Mouse (Mus musculus): ENCODE results near the gene Ralgds. TPM values are rescaled to one million over a fixed set of nuclear protein-coding genes. Genes with fewer than 3 reads are reported as not detected.
A peak's percentile ranks its signal among the peaks of the same experiment; 100 is the strongest.

The Ralgds gene
- polyA plus RNA-seq, 1 experiment: not detected

- TF ChIP-seq CTCF (IDR thresholded peaks at IDR 0.05; ENCODE audit: insufficient read depth, low read depth, low read length) (no peak), POLR2A (IDR thresholded peaks at IDR 0.05; ENCODE audit: insufficient read depth, low read depth, low read length) (no peak)
- Histone ChIP-seq H3K27ac (ENCODE audit: insufficient read depth, low read depth, low read length) (peak overlapping the region; percentile 54; the same call in 1 of the 2 replicates), H3K4me3 (ENCODE audit: insufficient read depth, low read depth, low read length) (peak overlapping the region; percentile 17; the same call in 1 of the 2 replicates)
Measured at GRCm38 (mm10) chr2:28536166-28536565, 23.2 kb downstream of the Ralgds start.

GRCm38 (mm10) chr2:28536766-28537633, 24.1 kb downstream of the Ralgds start:
- Histone ChIP-seq H3K27ac (ENCODE audit: insufficient read depth, low read depth, low read length) (no peak overlapping the region), H3K4me1 (ENCODE audit: control insufficient read depth, insufficient read depth, low read length) (peaks cover 77% of the 10 kb centered on the region), H3K4me3 (ENCODE audit: insufficient read depth, low read depth, low read length) (no peak overlapping the region)
- TF ChIP-seq POLR2A (IDR thresholded peaks at IDR 0.05; ENCODE audit: insufficient read depth, low read depth, low read length): no peak
- no peak for TF ChIP-seq CTCF (IDR thresholded peaks at IDR 0.05; ENCODE audit: insufficient read depth, low read depth, low read length)
- WGBS: 71% methylated on average over 11 of the region's 11 CpGs

More at GRCm38 (mm10) chr2:28536166-28536565, 23.2 kb downstream of the Ralgds start:
- 61% methylated on average over 4 of the region's 4 CpGs for WGBS
- peaks cover 80% of the 10 kb centered on the region for H3K4me1 ChIP-seq (ENCODE audit: control insufficient read depth, insufficient read depth, low read length)

- Histone ChIP-seq H3K27ac (ENCODE audit: insufficient read depth, low read depth, low read length) (0 out of 2 replicates have a peak overlapping the region, but pooled peaks have one; percentile 4), H3K4me1 (ENCODE audit: control insufficient read depth, insufficient read depth, low read length) (peaks cover 73% of the 10 kb centered on the region), H3K4me3 (ENCODE audit: insufficient read depth, low read depth, low read length) (no peak overlapping the region)
- 20% methylated on average over 4 of the region's 4 CpGs for WGBS
- no peak for TF ChIP-seq CTCF (IDR thresholded peaks at IDR 0.05; ENCODE audit: insufficient read depth, low read depth, low read length)
- TF ChIP-seq POLR2A (IDR thresholded peaks at IDR 0.05; ENCODE audit: insufficient read depth, low read depth, low read length): no peak
Measured at GRCm38 (mm10) chr2:28537634-28537920, 24.7 kb downstream of the Ralgds start.

- TF ChIP-seq POLR2A (IDR thresholded peaks at IDR 0.05; ENCODE audit: insufficient read depth, low read depth, low read length) (no peak), CTCF (IDR thresholded peaks at IDR 0.05; ENCODE audit: insufficient read depth, low read depth, low read length) (no peak)
- WGBS: 62% methylated on average over 8 of the region's 8 CpGs
- Histone ChIP-seq H3K4me1 (ENCODE audit: control insufficient read depth, insufficient read depth, low read length) (peaks cover 70% of the 10 kb centered on the region), H3K27ac (ENCODE audit: insufficient read depth, low read depth, low read length) (0 out of 2 replicates have a peak overlapping the region, but pooled peaks have one; percentile 4), H3K4me3 (ENCODE audit: insufficient read depth, low read depth, low read length) (no peak overlapping the region)
Measured at GRCm38 (mm10) chr2:28537995-28538816, 25.3 kb downstream of the Ralgds start.

GRCm38 (mm10) chr2:28538817-28539128, 25.8 kb downstream of the Ralgds start:
- H3K4me3 ChIP-seq (ENCODE audit: insufficient read depth, low read depth, low read length): no peak overlapping the region
- 30% methylated on average over 1 of the region's 1 CpGs for whole genome bisulfite sequencing
- TF ChIP-seq POLR2A (IDR thresholded peaks at IDR 0.05; ENCODE audit: insufficient read depth, low read depth, low read length): no peak
- TF ChIP-seq CTCF (IDR thresholded peaks at IDR 0.05; ENCODE audit: insufficient read depth, low read depth, low read length): no peak

GRCm38 (mm10) chr2:28539206-28539605, 26.3 kb downstream of the Ralgds start:
- WGBS: 34% methylated on average over 7 of the region's 7 CpGs
- H3K27ac ChIP-seq (ENCODE audit: insufficient read depth, low read depth, low read length): peak overlapping the region; percentile 56
- no peak for TF ChIP-seq POLR2A (IDR thresholded peaks at IDR 0.05; ENCODE audit: insufficient read depth, low read depth, low read length)
- no peak for TF ChIP-seq CTCF (IDR thresholded peaks at IDR 0.05; ENCODE audit: insufficient read depth, low read depth, low read length)
- H3K4me1 ChIP-seq (ENCODE audit: control insufficient read depth, insufficient read depth, low read length): peaks cover 72% of the 10 kb centered on the region
- H3K4me3 ChIP-seq (ENCODE audit: insufficient read depth, low read depth, low read length): no peak overlapping the region

More at GRCm38 (mm10) chr2:28538817-28539128, 25.8 kb downstream of the Ralgds start:
- Histone ChIP-seq H3K27ac (ENCODE audit: insufficient read depth, low read depth, low read length) (peak overlapping the region; percentile 55; the same call in 1 of the 2 replicates), H3K4me1 (ENCODE audit: control insufficient read depth, insufficient read depth, low read length) (peaks cover 72% of the 10 kb centered on the region)

GRCm38 (mm10) chr2:28539949-28540348, 27.0 kb downstream of the Ralgds start:
- Histone ChIP-seq H3K27ac (ENCODE audit: insufficient read depth, low read depth, low read length) (peak overlapping the region; percentile 56), H3K4me1 (ENCODE audit: control insufficient read depth, insufficient read depth, low read length) (peaks cover 71% of the 10 kb centered on the region), H3K4me3 (ENCODE audit: insufficient read depth, low read depth, low read length) (no peak overlapping the region)
- WGBS: 78% methylated on average over 2 of the region's 2 CpGs
- TF ChIP-seq POLR2A (IDR thresholded peaks at IDR 0.05; ENCODE audit: insufficient read depth, low read depth, low read length) (no peak), CTCF (IDR thresholded peaks at IDR 0.05; ENCODE audit: insufficient read depth, low read depth, low read length) (no peak)

GRCm38 (mm10) chr2:28540587-28541227, 27.8 kb downstream of the Ralgds start:
- WGBS: 83% methylated on average over 8 of the region's 8 CpGs
- Histone ChIP-seq H3K4me3 (ENCODE audit: insufficient read depth, low read depth, low read length) (no peak overlapping the region), H3K4me1 (ENCODE audit: control insufficient read depth, insufficient read depth, low read length) (peaks cover 63% of the 10 kb centered on the region), H3K27ac (ENCODE audit: insufficient read depth, low read depth, low read length) (0 out of 2 replicates have a peak overlapping the region, but pooled peaks have one; percentile 56)
- TF ChIP-seq POLR2A (IDR thresholded peaks at IDR 0.05; ENCODE audit: insufficient read depth, low read depth, low read length) (no peak), CTCF (IDR thresholded peaks at IDR 0.05; ENCODE audit: insufficient read depth, low read depth, low read length) (no peak)
